Mouse (Mus musculus): Measurements from ENCODE around the gene Ibsp.
A peak's percentile ranks its signal among the peaks of the same experiment; 100 is the strongest.

Ibsp gene

DNA sequence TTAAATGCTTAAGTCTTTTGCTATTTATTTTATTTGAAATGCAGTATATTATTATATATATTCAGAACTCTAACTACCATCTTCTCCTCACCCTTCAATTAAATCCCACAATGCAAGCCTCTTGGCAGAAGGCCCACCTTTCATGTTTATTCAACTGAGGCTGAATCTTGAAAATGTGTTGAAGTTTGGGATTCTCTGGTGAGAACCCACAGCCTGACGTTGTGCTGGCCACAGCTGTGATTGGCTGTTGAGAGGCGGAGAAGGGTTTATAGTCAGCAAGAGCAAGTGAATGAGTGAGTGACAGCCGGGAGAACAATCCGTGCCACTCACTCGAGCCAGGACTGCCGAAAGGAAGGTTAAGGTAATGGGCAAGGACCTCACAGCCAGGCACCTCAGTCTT, at the start of gene Ibsp:
Gene Ibsp, plus strand, starts transcription at position 178 of the 400 bp plus-strand sequence.
- DNase-seq, result no peak

DNA sequence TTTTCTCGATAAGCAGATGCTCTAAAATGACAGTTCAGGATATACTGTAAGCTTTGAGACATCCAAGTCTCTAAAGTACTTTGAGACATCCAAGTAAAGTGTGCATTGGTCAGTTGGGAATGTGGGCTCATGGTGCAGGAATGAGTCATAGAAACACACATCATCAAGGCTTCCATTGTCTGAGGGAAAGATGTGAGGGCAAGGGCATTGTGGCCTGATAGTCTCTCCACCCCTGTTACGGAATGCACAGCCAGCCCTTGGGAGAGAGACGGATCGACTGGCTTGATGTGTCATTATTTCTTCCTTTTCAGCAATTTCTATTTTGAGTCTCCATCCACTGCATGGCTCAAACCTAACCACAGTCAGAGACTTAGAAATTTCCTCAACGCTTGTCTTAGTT, 47.2 kb upstream of the Ibsp start:
- DNase-seq, result no peak

DNA sequence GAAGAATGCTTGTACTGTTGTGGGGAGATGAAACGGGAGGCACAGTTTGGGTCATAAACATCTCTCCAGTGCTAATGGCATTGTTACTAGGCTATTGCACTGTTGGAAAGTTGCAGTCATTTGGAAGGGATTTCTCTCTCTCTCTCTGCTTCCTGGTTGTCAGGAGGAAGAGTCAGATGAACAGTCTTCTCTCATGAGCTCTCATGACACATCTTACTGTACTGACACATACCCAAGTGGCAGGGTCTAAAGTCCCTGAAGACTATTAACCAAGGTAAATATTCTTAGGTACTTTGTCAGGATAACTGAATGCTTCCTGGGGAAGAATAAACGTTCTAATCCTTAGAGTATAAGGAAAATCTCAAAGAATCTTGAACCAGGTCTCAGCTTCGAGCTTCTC, 42.4 kb upstream of the Ibsp start:
- DNase-seq, result no peak

DNA sequence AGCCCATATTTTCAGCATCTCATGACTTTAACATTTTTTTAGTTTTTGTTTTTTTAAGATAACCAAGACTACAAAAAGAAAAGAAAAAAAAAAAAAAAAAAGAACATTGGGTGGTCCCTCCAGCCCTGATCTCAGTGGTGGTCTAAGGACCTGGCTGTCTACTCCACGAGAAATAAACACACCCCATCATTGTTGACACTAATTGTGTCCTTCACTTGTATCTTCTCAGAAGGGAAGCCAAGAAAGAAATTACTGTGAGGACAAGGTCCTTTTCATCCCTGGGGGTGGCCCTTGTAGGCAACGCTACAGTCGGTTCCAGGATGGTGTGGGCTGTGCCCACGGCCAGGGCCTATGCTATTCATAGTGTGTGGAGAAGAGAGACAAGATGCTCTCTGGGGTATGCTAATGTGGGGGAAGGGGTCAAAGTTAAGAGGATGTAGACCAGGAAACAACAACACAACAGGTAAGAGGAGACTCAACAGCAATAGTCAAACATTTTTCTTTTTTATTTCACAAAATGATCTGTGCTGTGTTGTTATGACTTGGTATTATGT, 37.0 kb upstream of the Ibsp start:
- no peak for DNase-seq

DNA sequence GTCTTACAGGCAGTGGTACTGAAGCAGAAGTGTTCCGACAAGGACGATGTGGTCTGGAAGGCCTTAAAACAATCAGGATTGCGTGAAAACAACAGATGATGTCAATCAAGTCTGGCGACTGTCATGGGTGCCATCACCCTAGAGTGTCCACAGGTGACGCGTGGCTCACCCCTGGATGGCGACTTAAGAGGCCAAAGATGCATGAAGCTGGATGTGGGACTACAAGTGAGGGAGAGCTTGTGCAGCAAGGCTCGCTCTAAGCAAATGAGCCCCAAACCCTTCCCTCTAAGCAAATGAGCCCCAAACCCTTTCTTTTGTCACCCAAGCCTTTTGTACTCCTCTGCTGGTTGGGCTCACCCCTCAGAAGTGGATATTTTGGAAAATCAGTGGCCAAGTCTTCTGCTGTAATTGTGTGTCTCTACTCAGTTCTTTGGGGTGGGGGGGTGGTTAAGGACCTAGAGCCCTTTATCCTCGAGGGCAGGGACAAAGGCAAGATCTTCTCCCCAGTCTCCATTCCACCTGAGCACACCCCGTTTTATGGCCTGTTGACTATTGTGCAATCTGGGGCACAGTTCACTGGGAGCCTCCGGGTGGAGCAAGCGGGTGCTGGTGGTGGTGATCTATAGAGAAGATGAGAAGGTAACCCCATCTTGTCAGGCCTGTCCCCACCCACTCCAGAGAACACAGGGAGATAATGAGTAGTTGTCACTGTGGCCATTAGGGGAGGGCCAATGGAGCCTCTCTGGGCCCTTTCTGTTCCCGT, 35.8 kb upstream of the Ibsp start:
- no peak for DNase-seq

DNA sequence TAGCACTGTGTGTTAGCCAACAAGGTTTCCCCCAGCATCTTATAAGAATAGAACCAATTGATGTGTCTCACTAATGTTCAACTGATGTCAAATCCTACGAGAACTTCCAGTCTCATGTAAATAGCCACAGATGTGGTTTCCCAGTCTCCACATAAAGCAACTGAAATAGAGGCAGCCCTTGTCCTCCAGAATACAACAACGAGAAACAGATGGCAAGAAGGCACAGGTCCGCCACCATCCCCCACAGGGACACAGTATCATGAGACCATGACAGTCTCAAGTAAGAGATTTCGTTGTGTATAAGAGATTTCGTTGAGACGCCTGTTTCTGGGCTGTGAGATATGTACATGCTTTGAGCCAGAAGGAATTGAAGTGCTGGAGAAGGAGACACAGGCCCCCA, 4.8 kb upstream of the Ibsp start:
- no peak for DNase-seq

DNA sequence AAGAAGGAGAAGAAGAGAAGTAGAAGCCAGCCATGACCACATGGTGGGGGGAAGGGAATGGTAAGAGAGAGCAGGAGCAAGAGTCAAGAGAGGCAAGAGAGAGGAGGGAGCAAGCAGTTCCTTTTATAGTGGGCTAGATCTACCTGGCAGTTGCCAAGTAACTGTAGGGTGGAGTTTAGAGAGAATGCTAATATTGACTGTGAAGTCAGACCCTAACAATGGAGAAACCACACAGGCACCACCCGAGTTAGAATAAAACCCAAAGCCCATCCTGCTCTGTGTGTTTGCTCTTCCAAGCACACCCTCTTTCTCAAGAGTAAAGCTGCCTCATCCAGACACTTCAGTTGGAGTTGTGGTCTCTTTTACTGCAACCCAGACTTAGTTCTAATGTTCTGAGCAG, 15.1 kb downstream of the Ibsp start:
- DNase-seq, result no peak

DNA sequence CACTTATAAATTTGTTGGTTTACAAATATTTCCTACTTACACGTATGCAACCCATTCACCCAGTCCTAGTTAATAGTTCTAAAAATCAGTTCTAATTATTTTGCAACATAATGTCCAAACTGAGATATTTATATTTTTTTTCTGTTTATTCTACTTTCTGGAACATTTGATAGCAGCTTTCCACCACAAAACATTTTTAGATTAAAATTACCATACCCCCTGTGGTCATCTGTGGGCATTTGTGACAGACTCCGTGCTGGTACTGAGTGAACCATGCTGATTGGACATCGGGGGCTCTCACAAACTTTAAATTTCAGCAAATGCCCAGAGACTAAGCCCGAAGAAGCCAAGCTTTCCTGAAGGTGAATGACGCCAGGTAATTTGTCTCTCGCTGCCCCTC, 26.1 kb downstream of the Ibsp start, which contains the start of gene Mepe:
Gene Mepe, plus strand, starts transcription at position 301 of the 400 bp plus-strand sequence.
- no peak for DNase-seq

DNA sequence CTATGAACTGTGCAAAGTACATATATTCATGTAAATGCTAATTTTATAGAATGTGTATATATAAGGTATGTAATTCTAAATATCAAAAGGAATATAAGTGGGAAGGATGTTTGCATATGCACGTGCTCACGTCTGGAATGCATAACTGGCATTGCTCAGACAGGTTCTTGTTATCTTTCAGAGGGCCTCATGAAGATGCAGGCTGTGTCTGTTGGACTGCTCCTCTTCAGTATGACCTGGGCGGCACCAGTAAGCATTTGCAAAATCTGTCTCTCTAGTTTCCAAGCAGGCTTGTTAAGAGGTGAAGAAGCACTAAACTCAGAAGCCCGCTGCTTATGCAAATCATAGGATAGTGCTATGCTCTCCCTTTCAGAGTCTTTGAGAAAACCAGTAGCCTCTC, 27.9 kb downstream of the Ibsp start:
- DNase-seq, result no peak

DNA sequence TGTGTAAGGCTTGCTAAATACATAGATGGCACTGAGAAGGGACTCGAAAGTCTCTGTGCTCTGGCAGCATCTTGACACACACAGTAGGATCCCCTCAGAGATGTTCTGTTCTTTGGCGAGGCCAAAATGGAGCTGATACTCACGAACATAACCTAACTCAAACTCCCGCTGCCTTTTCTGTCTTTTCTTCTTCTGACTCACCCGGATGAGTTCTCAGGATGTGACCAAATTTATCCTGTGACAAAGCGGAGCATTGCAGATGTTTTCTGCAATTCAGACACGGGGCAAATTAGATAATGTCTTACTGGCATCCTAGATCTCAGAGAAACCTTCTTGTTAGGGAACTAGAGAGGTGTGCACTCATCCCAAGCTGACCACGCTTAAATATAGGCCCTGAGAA, 28.4 kb downstream of the Ibsp start:
- DNase-seq, result no peak

DNA sequence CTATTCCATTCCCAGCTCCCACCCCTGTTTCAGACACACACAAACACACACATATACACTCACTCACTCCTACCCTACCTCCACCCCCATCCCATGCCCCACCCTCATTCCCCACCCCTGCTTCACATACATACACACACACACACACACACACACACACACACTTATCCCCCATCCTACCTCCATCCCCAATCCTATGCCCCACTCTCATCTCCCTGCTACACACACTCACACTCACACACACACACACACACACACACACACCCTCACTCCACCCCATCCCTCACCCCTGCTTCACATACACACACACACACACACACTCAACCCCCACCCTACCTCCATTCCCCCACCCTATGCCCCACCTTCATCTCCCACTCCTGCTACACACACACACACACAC, 28.9 kb downstream of the Ibsp start:
- no peak for DNase-seq

DNA sequence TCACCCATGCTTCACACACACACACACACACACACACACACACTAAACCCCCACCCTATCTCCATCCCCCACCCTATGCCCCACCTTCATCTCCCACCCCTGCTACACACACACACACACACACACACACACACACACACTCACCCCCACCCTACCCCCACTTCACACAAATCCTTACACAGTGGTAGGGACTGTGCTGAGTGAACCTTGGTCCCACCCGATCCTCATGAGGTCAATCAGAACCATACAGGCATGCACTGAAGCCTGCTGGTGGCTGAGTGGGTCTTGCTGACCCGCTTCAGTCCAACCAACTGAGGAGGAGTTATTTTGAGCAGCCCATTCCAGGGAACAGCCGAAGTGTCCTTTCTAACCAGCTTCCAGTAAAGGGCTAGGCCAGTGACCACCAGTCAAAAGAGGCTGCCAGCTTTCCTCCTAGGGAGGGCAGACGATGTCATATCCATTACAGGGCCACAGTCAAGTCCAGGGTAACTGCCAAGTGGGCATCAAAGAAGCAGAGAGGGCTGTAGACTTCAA, 29.4 kb downstream of the Ibsp start:
- no peak for DNase-seq

DNA sequence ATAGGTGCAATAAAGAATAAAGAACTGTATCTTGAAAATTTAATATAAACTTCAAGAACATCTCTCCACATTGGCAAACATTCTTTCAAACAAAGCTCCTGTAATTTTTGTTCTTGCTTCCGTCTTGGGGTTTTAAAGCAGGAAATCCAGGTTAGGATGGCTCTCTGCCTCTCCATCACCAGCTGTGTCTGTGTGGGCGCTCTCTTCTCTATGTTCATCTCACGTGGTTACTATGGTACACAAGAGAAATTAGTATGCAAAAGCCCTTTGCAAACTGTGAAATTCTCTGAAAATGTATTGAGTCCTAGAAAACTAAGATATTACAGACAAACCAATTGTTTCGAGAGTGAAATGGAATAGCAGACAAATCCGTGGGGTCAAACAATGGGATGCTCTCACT, 30.4 kb downstream of the Ibsp start:
- no peak for DNase-seq

DNA sequence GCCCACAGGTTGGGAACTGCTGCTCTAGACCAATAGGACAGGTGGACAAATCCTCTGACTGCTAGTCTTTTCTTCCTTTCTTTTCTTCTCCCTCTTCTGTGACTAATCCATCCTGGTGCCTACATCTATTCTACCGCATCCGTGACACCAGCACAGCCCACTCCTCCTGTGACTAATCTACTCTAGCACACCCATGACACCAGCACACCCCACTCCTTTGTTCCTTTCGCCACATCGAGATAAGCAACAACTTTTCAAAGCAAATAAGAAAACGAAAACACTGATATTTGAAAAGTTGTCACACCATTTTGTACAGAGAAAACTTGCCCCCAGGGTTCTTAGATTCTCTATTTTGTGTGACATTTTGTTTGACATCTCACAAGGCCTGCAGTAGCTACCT, 31.1 kb downstream of the Ibsp start:
- DNase-seq, result no peak

DNA sequence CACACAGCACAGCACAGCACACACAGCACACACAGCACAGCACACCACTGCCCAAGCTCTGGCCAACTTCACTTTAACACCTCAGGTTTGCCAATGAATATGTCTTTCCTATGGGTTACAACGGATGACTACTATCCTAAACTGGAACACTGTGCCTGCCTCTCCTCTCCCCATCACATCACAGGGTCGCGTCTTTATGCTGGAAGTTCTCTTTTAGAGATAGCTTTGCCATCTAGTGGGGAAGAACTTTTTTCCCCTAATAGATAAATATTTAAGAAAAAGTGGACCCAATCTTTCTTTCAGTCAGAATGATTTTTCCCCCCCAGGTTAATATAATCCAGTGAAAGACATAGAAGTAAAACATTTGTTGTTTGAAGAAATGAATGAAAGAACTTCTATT, 33.3 kb downstream of the Ibsp start:
- DNase-seq, result no peak

DNA sequence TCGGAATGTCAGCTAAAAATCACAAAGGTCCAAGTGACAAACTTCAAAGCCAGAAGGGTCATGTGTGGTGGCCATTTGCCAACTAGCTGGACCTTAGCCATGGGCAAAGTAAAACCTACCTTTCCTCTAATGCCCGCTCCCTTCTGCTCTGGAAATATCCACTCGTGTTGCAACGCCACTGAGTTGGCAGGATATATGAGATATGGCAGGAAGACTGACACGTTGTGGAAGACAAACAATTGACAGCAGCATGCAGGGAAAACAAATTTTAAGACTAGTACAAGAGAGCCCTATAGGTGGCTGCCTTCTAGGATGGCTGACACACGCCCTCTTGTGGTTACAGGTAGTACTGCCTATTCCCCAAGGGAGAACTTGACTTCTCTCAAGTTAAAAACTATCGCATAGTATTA, 34.3 kb downstream of the Ibsp start:
- DNase-seq, result peak; percentile 63

DNA sequence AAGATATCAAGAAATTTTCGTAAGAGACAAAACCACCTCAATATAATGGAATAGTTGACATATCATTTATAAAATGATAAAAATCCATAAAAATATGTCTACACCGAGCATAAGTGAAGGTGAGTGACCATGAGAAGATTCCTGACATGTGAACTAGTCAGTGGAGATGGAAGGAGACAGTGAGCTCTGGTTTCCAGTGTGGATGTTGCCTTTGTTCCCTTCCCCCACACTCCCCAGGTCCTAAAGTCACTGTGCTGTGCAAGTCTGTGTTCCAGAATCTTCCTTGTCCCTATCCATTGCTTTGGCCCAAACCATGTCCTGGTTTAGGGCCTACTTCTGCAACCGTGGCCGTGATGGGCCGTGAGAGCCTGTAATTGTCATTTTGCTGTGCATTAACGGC, 34.7 kb downstream of the Ibsp start:
- no peak for DNase-seq

DNA sequence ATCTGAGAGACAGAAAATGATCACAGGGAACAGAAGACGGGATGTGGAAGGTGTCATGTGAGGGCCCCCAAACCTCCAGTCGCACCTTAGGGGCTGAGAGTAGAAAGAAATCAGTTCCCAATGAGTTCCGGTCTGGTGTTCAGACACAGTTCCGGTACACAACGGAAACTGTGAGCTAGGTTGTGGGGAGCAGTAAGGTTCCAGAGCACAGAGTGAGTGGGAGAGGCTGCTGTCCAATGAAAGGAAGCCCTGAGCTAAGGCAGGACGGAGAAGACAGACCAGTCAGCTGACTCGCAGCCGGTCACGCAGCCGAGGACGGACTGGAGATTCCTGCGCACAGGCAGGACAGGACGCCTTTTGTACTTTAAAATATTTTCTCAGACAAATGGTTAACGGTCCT, 35.5 kb downstream of the Ibsp start:
- no peak for DNase-seq

DNA sequence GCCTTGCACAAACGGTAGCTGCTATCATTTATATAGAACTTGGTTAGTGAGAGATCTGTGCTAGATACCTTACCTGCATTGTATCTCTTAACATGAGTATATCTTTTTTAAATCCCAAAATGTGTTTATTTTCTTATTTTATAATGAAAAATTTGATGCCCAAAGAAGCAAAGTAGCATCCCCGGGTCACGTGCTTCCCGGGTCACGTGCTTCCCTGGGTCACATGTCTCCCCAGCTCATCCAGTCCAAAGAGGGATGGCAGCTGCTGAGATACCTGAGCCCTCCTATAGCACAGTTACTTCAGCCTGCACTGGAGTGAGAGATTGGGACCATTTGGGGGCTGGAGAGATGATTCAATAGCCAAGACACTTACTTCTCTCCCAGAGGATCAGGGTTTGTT, 37.0 kb downstream of the Ibsp start:
- DNase-seq, result no peak

DNA sequence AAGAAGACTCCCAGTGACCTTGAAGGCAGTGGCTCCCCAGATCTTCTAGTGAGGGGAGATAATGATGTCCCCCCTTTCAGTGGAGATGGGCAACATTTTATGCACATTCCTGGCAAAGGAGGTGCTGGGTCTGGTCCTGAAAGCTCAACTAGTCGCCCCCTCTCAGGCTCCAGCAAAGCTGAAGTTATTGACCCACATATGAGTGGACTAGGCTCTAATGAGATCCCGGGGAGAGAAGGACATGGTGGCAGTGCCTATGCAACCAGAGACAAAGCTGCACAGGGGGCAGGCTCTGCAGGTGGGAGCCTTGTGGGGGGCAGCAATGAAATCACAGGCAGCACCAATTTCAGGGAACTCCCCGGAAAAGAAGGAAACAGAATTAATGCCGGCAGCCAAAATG, 38.5 kb downstream of the Ibsp start:
- DNase-seq, result no peak

DNA sequence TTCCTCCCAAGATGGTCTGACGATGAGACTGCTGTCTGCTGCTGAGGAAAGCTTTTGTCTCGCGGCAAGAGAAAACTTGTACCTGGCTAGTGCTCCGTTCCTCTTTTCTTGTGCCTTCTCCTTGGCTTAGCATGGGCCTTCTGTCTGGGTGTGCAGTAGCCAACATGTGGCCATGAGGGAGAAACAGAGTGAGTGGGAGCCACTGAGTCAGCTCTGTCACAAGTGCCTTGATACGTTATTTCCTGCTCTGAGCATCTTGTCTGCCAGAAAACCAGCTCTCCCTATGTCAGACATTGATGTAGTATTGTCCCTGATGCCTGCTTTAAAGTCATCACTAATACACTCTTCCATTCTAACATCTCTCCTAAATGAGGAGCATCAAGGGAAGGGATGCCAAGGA, 40.0 kb downstream of the Ibsp start:
- DNase-seq, result no peak

DNA sequence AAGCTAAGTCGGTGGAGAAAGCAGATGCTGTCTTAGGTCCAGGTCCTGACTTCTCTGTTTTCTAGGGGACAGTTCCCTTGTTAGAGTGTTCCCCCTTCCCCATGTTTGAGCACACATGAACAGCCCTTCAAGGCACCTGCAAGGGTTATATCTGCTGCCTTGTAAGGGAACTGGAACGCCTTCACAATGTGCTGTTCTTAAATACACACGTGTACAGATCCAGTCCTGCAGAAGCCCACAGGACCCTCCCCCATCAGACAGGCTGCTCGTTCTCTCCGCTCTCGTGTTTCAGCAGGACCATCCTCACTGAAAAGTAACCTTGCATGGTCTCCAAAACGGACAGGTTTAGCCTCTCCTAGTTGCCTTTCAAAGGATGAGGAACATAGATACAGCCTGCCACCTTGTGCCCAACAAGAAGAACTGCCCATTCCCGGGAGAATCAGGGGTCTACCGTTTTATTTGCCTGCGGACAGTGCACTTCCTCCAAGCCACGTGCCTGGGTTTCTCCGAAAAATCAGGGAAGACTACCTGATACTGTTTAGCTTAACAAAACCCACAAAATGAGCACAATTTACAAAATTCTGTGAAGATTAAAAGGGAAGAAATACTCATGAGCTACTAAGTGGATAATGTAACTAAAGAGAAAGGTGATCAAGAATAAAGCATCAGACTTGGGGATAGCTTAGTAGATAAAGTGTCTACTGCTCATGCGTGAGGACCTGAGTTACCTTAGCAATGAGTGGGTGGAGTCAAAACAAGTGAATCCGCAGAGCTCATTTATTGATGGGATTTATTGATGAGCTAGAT, 40.9 kb downstream of the Ibsp start:
- peak; percentile 24 for DNase-seq

DNA sequence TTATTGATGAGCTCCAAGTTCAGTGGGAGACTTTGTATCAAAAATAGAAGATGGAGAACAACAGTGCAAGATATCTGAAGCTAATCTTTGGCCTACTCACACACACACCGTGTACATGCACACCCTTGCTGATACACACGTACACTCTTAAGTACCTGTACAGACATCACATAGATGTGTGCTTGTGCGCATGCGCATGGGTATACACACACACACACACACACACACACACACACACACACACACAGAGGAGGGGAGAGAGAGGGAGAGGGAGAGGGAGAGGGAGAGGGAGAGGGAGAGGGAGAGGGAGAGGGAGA, 41.5 kb downstream of the Ibsp start:
- DNase-seq, result no peak

DNA sequence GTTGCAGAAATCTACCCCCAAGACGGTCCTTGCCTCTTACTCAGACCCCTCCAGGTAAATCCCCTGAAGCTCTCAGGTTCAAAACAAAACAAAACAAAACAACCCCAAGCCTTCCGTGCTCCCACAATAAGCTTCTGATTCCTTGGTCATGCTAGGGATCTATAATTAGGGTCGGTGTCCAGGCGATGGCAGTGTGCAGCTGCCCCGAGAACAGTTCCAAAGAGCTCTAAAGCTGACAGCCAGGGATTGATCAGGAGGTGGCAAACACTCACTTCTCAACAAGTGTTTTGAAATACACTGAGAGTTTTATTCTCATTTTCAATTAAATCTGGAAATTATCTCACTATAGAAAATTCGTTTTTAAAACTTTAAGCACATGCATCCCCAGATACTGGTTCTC, 43.9 kb downstream of the Ibsp start:
- peak; percentile 34 for DNase-seq

All from kidney, adult 18-20 months (tissue).